In genomic region chr3:70103983-70104827, GRCm38 (mm10) we compare ENCODE assay signal across 8 mouse cellular contexts.
DNase-seq lines count a peak whose midpoint lies in the region; ATAC-seq and TF ChIP-seq lines count a peak whose summit lies in the region.

No protein-coding gene starts in this region.

- peak overlapping the region; percentile 52 for H3K4me2 ChIP-seq in forebrain, embryonic 11.5 days (ENCODE audit: low read depth, low read length, severe bottlenecking)
- peak overlapping the region; percentile 70 for H3K4me2 ChIP-seq in liver, postnatal 0 days (ENCODE audit: low read depth, low read length)
- H3K4me2 ChIP-seq in neural tube, embryonic 15.5 days = peak overlapping the region; percentile 82

- ATAC-seq in G1E (ENCODE audit: extremely low read depth, insufficient number of reproducible peaks, low FRiP score, poor library complexity, severe bottlenecking) = 0 out of 2 replicates have a peak, but pooled peaks have one; percentile 4
- ATAC-seq in forebrain, embryonic 11.5 days (replicated peaks; ENCODE audit: low FRiP score) = peak; percentile 62
- no peak for ATAC-seq in liver, postnatal 0 days
- ATAC-seq in neural tube, embryonic 15.5 days (ENCODE audit: low FRiP score) = peak; percentile 74

- peaks cover 20% of the 10 kb centered on the region for H3K9me3 ChIP-seq in G1E (replicated peaks)
- no peaks in the 10 kb centered on the region for H3K9me3 ChIP-seq in forebrain, embryonic 11.5 days (ENCODE audit: control insufficient read depth, low read length)
- no peaks in the 10 kb centered on the region for H3K9me3 ChIP-seq in liver, postnatal 0 days (ENCODE audit: low read length)
- H3K9me3 ChIP-seq in neural tube, embryonic 15.5 days (replicated peaks) = no peaks in the 10 kb centered on the region

- DNase-seq in G1E (ENCODE audit: low spot score) = no peak
- DNase-seq in c-Kit-negative CD71-positive TER-119-positive erythroid progenitor cells, embryonic 14.5 days (ENCODE audit: low read depth, low spot score) = peak; percentile 4
- peak; percentile 87 for DNase-seq in forebrain, embryonic 11.5 days (ENCODE audit: low spot score)
- DNase-seq in heart, postnatal 14 days = peak; percentile 61 to 77
- peak; percentile 88 for DNase-seq in layer of hippocampus, adult 11-12 months (ENCODE audit: low spot score)
- DNase-seq in liver, postnatal 0 days = peak; percentile 71
- DNase-seq in thymus, postnatal 36 days = peak; percentile 24 to 43

- TF ChIP-seq CTCF in G1E (IDR thresholded peaks at IDR 0.05; ENCODE audit: low read depth, low read length) = no peak
- peak; percentile 81 for TF ChIP-seq CTCF in liver, postnatal 0 days (IDR thresholded peaks at IDR 0.05; ENCODE audit: low read depth)

- H3K9ac ChIP-seq in forebrain, embryonic 11.5 days (ENCODE audit: low read length) = peak overlapping the region; percentile 50
- 0 out of 2 replicates have a peak overlapping the region, but pooled peaks have one; percentile 11 for H3K9ac ChIP-seq in liver, postnatal 0 days (replicated peaks)
- peak overlapping the region; percentile 55 for H3K9ac ChIP-seq in neural tube, embryonic 15.5 days (replicated peaks)

- H3K4me1 ChIP-seq in G1E (ENCODE audit: insufficient read depth, low read depth, low read length) = no peaks in the 10 kb centered on the region
- H3K4me1 ChIP-seq in forebrain, embryonic 11.5 days (replicated peaks; ENCODE audit: control insufficient read depth, insufficient read depth, low read length) = no peaks in the 10 kb centered on the region
- no peaks in the 10 kb centered on the region for H3K4me1 ChIP-seq in liver, postnatal 0 days (ENCODE audit: insufficient read depth)
- peaks cover 10% of the 10 kb centered on the region; the same call in 1 of the 2 replicates for H3K4me1 ChIP-seq in neural tube, embryonic 15.5 days

- intact Hi-C loops in heart, postnatal 14 days (cut with DNase I) = no loop called here

- no peak for TF ChIP-seq EP300 in liver, postnatal 0 days (IDR thresholded peaks at IDR 0.05; ENCODE audit: low read depth)

- no peak overlapping the region; the same call in 1 of the 2 replicates for H3K27ac ChIP-seq in forebrain, embryonic 11.5 days (ENCODE audit: low read depth, low read length)
- no peak overlapping the region for H3K27ac ChIP-seq in liver, postnatal 0 days (ENCODE audit: low read depth)
- peak overlapping the region; percentile 69 for H3K27ac ChIP-seq in neural tube, embryonic 15.5 days (replicated peaks)

- H3K4me3 ChIP-seq in G1E (ENCODE audit: low read depth, low read length) = no peak overlapping the region
- H3K4me3 ChIP-seq in forebrain, embryonic 11.5 days (ENCODE audit: low read depth, low read length) = peak overlapping the region; percentile 24
- H3K4me3 ChIP-seq in liver, postnatal 0 days (ENCODE audit: low read depth, low read length) = peak overlapping the region; percentile 33
- H3K4me3 ChIP-seq in neural tube, embryonic 15.5 days (replicated peaks) = peak overlapping the region; percentile 41

- no peaks in the 10 kb centered on the region for H3K27me3 ChIP-seq in G1E (ENCODE audit: insufficient read depth, low read length)
- H3K27me3 ChIP-seq in forebrain, embryonic 11.5 days (ENCODE audit: control insufficient read depth, insufficient read depth, low read length) = no peaks in the 10 kb centered on the region
- H3K27me3 ChIP-seq in liver, postnatal 0 days (ENCODE audit: insufficient read depth, low read length) = no peaks in the 10 kb centered on the region
- H3K27me3 ChIP-seq in neural tube, embryonic 15.5 days (replicated peaks) = no peaks in the 10 kb centered on the region

- H3K36me3 ChIP-seq in G1E (replicated peaks) = no peaks in the 10 kb centered on the region
- no peaks in the 10 kb centered on the region for H3K36me3 ChIP-seq in forebrain, embryonic 11.5 days (ENCODE audit: control insufficient read depth, insufficient read depth, low read length)
- no peaks in the 10 kb centered on the region for H3K36me3 ChIP-seq in liver, postnatal 0 days (replicated peaks; ENCODE audit: insufficient read depth, low read length)
- no peaks in the 10 kb centered on the region for H3K36me3 ChIP-seq in neural tube, embryonic 15.5 days

- WGBS in forebrain, embryonic 11.5 days = 8% methylated on average over 21 of the region's 21 CpGs
- 5% methylated on average over 21 of the region's 21 CpGs for WGBS in liver, postnatal 0 days (ENCODE audit: insufficient replicate concordance)
- 8% methylated on average over 21 of the region's 21 CpGs for WGBS in neural tube, embryonic 15.5 days
